ENCODE assay signal across 8 mouse cellular contexts in genomic region chr2:158624718-158625222, GRCm38 (mm10). TPM values are rescaled to one million over a fixed set of nuclear protein-coding genes. Genes with fewer than 3 reads are reported as not detected.
A peak's percentile ranks its signal among the peaks of the same experiment; 100 is the strongest.
DNase-seq lines count a peak whose midpoint lies in the region; ATAC-seq lines count a peak whose summit lies in the region.

Gene Actr5, plus strand, starts transcription at chr2:158624888.

- DNase-seq in adrenal gland, adult 18-20 months (ENCODE audit: low spot score in 2 of 2): peak; percentile 85 to 88
- DNase-seq in embryo, embryonic 11 days: peak; percentile 100
- peak; percentile 90 for DNase-seq in gastrocnemius, postnatal 25 days
- peak; percentile 98 for DNase-seq in intestine, embryonic 14.5 days (ENCODE audit: low spot score)
- DNase-seq in left cerebral cortex, postnatal 14 days (ENCODE audit: low spot score in 2 of 2): peak; percentile 90 to 93
- peak; percentile 97 for DNase-seq in mesoderm, embryonic 11.5 days (ENCODE audit: low read depth, low spot score)
- peak; percentile 87 to 91 for DNase-seq in right cerebral cortex, postnatal 36 days (ENCODE audit: low spot score in 2 of 2)
- DNase-seq in yolk sac, embryonic 10.5 days (ENCODE audit: low spot score): peak; percentile 96

- H3K4me3 ChIP-seq in intestine, embryonic 14.5 days (ENCODE audit: low read depth, low read length): peak within 1 kb of the TSS; percentile 87

- peaks cover 12% of the 10 kb centered on the region for H3K4me1 ChIP-seq in intestine, embryonic 14.5 days (replicated peaks; ENCODE audit: control insufficient read depth, insufficient read depth, low read length)

- H3K36me3 ChIP-seq in intestine, embryonic 14.5 days (ENCODE audit: control insufficient read depth, insufficient read depth, low read length): peaks cover 32% of the 10 kb centered on the region

- peaks cover 14% of the 10 kb centered on the region for H3K27me3 ChIP-seq in intestine, embryonic 14.5 days (replicated peaks; ENCODE audit: control insufficient read depth, insufficient read depth, low read length)

- H3K4me2 ChIP-seq in intestine, embryonic 14.5 days (ENCODE audit: low read length): peak within 1 kb of the TSS; percentile 83

- peak within 1 kb of the TSS; percentile 74 for H3K9ac ChIP-seq in intestine, embryonic 14.5 days (ENCODE audit: low read length)

- peak within 1 kb of the TSS; percentile 80 for H3K27ac ChIP-seq in intestine, embryonic 14.5 days (ENCODE audit: low read depth)

- under 1% methylated on average over 39 of the region's 39 CpGs for WGBS in intestine, embryonic 14.5 days

- intact Hi-C loops in left cerebral cortex, postnatal 14 days (cut with DNase I): loop anchor here (5.0 kb wide), 1 partner anchor 77 kb away; no protein-coding TSS in a partner anchor

- no peaks in the 10 kb centered on the region for H3K9me3 ChIP-seq in intestine, embryonic 14.5 days (ENCODE audit: control insufficient read depth, low read length)

- peak; percentile 93 for ATAC-seq in intestine, embryonic 14.5 days (replicated peaks; ENCODE audit: low FRiP score, low TSS enrichment, low read depth)

RNA-seq across cellular contexts. Expression of gene Actr5, which starts in this region (rescaled TPM):
- total RNA-seq in adrenal gland, adult 18-20 months (2021): 10 to 100 TPM; 11.9 to 12.8 TPM
- total RNA-seq in gastrocnemius, postnatal 25 days (2021): 1 to 10 TPM; 2.5 to 3.2 TPM
- 12.7 and 13.0 TPM in 2 replicates for polyA plus RNA-seq in intestine, embryonic 14.5 days (2014; fragmentation: Nextera tagmentation; extraction: Ambion mirVana)
- 10 to 100 TPM in 1 of 2 experiments, 1 to 10 TPM in 1; 9.1 to 10.1 TPM for total RNA-seq in left cerebral cortex, postnatal 14 days (2021)

Comparison
In these comparisons a context has a peak if more than half of its experiments do, and no peak if none do; other contexts are left out.
1. Peak in every context shown above with its lines: DNase-seq, ATAC-seq, H3K4me3 ChIP-seq and H3K27ac ChIP-seq.